Mouse (Mus musculus) kidney, adult 2 months (tissue): ENCODE data around the gene Relb. TPM values are rescaled to one million over a fixed set of nuclear protein-coding genes. Genes with fewer than 3 reads are reported as not detected.
"Not testable (repeated sequence)": the region's sequence is repeated elsewhere in the genome, so short reads cannot be mapped to it uniquely, and the experiment has no call there.

ENCODE experiments used
- DNase-seq: peaks from one replicate; pipeline ENCODE4 v3.0.0; 2021
- H3K27ac ChIP-seq: fragments of 200-500 bp; 2 replicates; pipeline ENCODE4 v1.5.1; 2012; ENCODE audit warnings: low read depth, low read length, control low read depth, inconsistent platforms; ENCODE audit not compliant: insufficient read depth
- H3K27me3 ChIP-seq: fragments of 200-500 bp; replicated peaks from 2 replicates; pipeline ENCODE4 v1.6.1; 2012; ENCODE audit warnings: mild to moderate bottlenecking, moderate library complexity, low read length, inconsistent platforms; ENCODE audit not compliant: control insufficient read depth, insufficient read depth
- H3K36me3 ChIP-seq: fragments of 200-500 bp; 2 replicates; pipeline ENCODE4 v1.6.1; 2012; ENCODE audit warnings: mild to moderate bottlenecking, moderate library complexity, low read length, inconsistent platforms; ENCODE audit not compliant: control insufficient read depth, insufficient read depth
- H3K4me1 ChIP-seq: fragments of 200-500 bp; 2 replicates; pipeline ENCODE4 v1.6.1; 2011; ENCODE audit warnings: low read length; ENCODE audit not compliant: control insufficient read depth, insufficient read depth
- H3K4me3 ChIP-seq: fragments of 200-500 bp; 2 replicates; pipeline ENCODE4 v1.5.1; 2011; ENCODE audit warnings: mild to moderate bottlenecking, low read depth, low read length, control low read depth; ENCODE audit not compliant: insufficient read depth
- CTCF ChIP-seq: fragments of 200-500 bp; conservative IDR thresholded peaks from 2 replicates; pipeline ENCODE4 v1.5.1; 2011; ENCODE audit warnings: low read depth, mild to moderate bottlenecking, control low read depth, low read length, moderate library complexity, mixed read lengths; ENCODE audit not compliant: insufficient read depth, insufficient read length
- POLR2A ChIP-seq: fragments of 200-500 bp; IDR thresholded peaks from one replicate; pipeline ENCODE4 v1.6.1; 2011; ENCODE audit warnings: low read depth, low read length, control low read depth
- WGBS: fragments of 180-500 bp; shearing (Covaris S2); methylation state at CpG from one replicate; pipeline ENCODE4 v1.1.7; 2018; 5-methylcytosine and 5-hydroxymethylcytosine counted together
- polyA plus RNA-seq: library from polyadenylated mRNA; depleted of rRNA; stranded (reverse); fragments of >200 nt; gene quantifications from 2 replicates; pipeline ENCODE4 v1.2.3, GENCODE M21; 2012

Gene Relb
- polyA plus RNA-seq, 1 experiment = 13.3 TPM

GRCm38 (mm10) chr7:19620811-19621210, 8.4 kb downstream of the Relb start:
- DNase-seq = no peak
- H3K36me3 ChIP-seq = no peaks in the 10 kb centered on the region
- no peak overlapping the region for H3K27ac ChIP-seq
- no peak overlapping the region for H3K4me3 ChIP-seq
- TF ChIP-seq CTCF = no peak
- no peak for TF ChIP-seq POLR2A
- no peaks in the 10 kb centered on the region for H3K4me1 ChIP-seq
- WGBS = 97% methylated on average over 7 of the region's 7 CpGs
- no peaks in the 10 kb centered on the region for H3K27me3 ChIP-seq

GRCm38 (mm10) chr7:19619004-19619801, 10.0 kb downstream of the Relb start:
- DNase-seq = peak; percentile 87
- no peaks in the 10 kb centered on the region for H3K36me3 ChIP-seq
- H3K27me3 ChIP-seq = no peaks in the 10 kb centered on the region
- 18% methylated on average over 35 of the region's 35 CpGs for WGBS
- no peak overlapping the region for H3K27ac ChIP-seq
- H3K4me3 ChIP-seq = no peak overlapping the region
- H3K4me1 ChIP-seq = no peaks in the 10 kb centered on the region
- TF ChIP-seq CTCF (peak; percentile 89), POLR2A (no peak)

DNA sequence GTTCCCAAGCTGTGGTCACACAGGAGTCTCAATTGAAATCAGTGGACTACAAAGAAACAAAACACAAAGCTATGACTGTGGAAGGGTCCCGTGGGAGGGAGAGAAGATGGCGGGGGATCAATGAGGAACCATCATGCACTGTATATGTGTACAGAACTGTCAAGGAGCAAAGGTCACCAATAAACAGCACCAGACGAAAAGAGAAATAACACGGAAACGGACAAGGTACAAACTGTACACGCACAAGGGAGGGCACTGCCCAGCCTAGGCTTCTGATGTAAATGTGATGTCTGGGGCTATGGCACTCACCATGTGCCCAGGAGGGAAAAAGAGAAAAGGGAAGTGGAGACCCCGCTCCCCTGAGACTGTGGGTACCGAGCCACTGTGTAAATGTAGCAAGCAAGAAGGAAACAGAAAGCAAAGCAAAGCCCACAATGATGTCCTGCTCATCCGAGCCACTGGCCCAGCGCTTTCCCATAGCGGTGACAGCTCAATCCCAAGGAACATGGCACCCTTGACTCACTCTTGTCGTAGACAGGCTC, 14.1 kb downstream of the Relb start:
- no peak overlapping the region for H3K27ac ChIP-seq
- TF ChIP-seq POLR2A (no peak), CTCF (no peak)
- H3K27me3 ChIP-seq = no peaks in the 10 kb centered on the region
- peaks cover 1% of the 10 kb centered on the region; the same call in 1 of the 2 replicates for H3K36me3 ChIP-seq
- no peak for DNase-seq
- H3K4me3 ChIP-seq = no peak overlapping the region
- no peaks in the 10 kb centered on the region for H3K4me1 ChIP-seq
- WGBS = 84% methylated on average over 12 of the region's 12 CpGs

GRCm38 (mm10) chr7:19610969-19611368, 18.3 kb downstream of the Relb start:
- H3K27me3 ChIP-seq = no peaks in the 10 kb centered on the region
- no peak for DNase-seq
- WGBS = 83% methylated on average over 5 of the region's 5 CpGs

DNA sequence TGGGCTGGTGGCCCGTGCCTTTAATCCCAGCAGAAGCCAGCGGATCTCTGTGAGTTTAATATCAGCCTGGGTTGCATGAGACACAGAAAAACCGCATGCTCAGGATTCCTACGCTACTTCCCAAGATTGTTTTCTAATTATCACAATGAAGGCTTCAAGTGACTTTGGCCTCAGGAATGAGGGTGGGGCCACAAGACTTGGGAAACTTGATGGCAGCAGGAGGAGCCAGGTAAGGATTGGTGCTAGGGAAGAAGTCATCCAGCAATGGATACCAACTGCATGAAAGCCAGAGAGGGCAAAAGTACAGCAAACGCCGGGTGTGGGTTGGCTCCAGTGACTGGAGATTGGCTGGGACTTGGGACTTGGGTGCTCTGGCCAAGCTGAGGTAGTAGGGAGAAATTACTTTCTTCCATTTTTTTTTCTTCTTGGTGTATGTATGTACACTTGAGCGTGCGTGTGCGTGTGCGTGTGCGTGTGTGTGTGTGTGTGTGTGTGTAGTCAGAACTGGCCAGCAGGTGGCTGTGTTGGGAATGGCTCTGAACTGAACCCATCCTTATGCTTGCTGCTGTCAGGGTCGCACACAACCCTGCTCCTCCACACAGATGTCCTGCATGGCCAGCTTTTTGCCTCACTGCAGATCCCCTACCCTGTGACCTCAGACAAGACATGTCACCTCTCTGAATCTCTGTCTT, 19.5 kb downstream of the Relb start:
- H3K4me3 ChIP-seq = no peak overlapping the region
- TF ChIP-seq CTCF (no peak), POLR2A (no peak)
- peak; percentile 57 for DNase-seq
- H3K36me3 ChIP-seq = peaks cover 1% of the 10 kb centered on the region; the same call in 1 of the 2 replicates
- no peak overlapping the region for H3K27ac ChIP-seq
- no peaks in the 10 kb centered on the region for H3K4me1 ChIP-seq
- WGBS = 87% methylated on average over 12 of the region's 12 CpGs
- no peaks in the 10 kb centered on the region for H3K27me3 ChIP-seq

More at GRCm38 (mm10) chr7:19610969-19611368, 18.3 kb downstream of the Relb start:
- Histone ChIP-seq H3K4me1 (no peaks in the 10 kb centered on the region), H3K4me3 (no peak overlapping the region), H3K36me3 (peaks cover 1% of the 10 kb centered on the region; the same call in 1 of the 2 replicates), H3K27ac (no peak overlapping the region)
- TF ChIP-seq CTCF = no peak
- TF ChIP-seq POLR2A = no peak

DNA sequence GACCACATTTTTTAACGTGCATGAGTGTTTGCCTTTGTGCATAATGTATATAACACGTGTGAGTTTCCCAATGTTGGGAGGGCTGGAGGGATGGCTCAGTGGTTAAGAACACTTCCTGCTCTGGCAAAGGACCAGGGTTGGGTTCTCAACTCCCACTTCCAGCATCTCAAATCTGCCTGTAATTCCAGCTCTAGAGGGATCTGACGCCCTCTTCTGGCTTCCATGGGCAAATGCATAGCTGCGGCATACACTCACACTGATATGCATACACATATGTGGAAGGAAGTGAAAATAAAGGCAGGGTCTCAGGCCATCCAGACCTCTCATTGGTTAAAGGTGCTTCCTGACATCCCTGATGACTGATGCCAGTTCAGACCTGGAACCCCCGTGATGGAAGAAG, 21.9 kb downstream of the Relb start:
- Histone ChIP-seq H3K27ac (no peak overlapping the region), H3K27me3 (no peaks in the 10 kb centered on the region), H3K4me1 (peaks cover 3% of the 10 kb centered on the region; the same call in 1 of the 2 replicates), H3K4me3 (no peak overlapping the region), H3K36me3 (peaks cover 1% of the 10 kb centered on the region; the same call in 1 of the 2 replicates)
- 87% methylated on average over 5 of the region's 5 CpGs for WGBS
- TF ChIP-seq CTCF (no peak), POLR2A (no peak)
- DNase-seq = no peak

GRCm38 (mm10) chr7:19604606-19605214, 24.5 kb downstream of the Relb start:
- not testable (repeated sequence) for H3K27me3 ChIP-seq, H3K36me3 ChIP-seq, H3K4me1 ChIP-seq, DNase-seq, H3K27ac ChIP-seq
- 46% methylated on average over 10 of the region's 10 CpGs for WGBS
- peak overlapping the region; percentile 93; the same call in 1 of the 2 replicates for H3K4me3 ChIP-seq
